Mouse (Mus musculus) myocyte (in vitro differentiated cells): ENCODE results near the gene 2210010C04Rik. TPM values are rescaled to one million over a fixed set of nuclear protein-coding genes. Genes with fewer than 3 reads are reported as not detected.

ENCODE experiments used
- H3K27me3 ChIP-seq: one replicate; pipeline ENCODE4 v1.6.1; 2011; ENCODE audit not compliant: control insufficient read depth, insufficient read depth, insufficient read length
- H3K36me3 ChIP-seq: one replicate; pipeline ENCODE4 v1.6.1; 2011; ENCODE audit not compliant: control insufficient read depth, insufficient read depth
- H3K4me2 ChIP-seq: one replicate; pipeline ENCODE4 v1.6.1; 2011; ENCODE audit warnings: low read depth, control low read depth
- H3K4me3 ChIP-seq: one replicate; pipeline ENCODE4 v1.5.1; 2011; ENCODE audit warnings: mild to moderate bottlenecking, control low read depth, moderate library complexity
- H3K79me2 ChIP-seq: one replicate; pipeline ENCODE4 v1.6.1; 2011; ENCODE audit not compliant: control insufficient read depth, insufficient read depth
- H3ac ChIP-seq: one replicate; pipeline ENCODE4 v1.6.1; 2011; ENCODE audit not compliant: control insufficient read depth, insufficient read length
- CEBPB ChIP-seq: IDR thresholded peaks from 2 replicates; pipeline ENCODE4 v1.6.1; 2011; ENCODE audit warnings: mild to moderate bottlenecking, moderate library complexity; ENCODE audit not compliant: poor library complexity, insufficient read depth, severe bottlenecking
- E2F4 ChIP-seq: IDR thresholded peaks from one replicate; pipeline ENCODE4 v1.6.1; 2011; ENCODE audit warnings: mild to moderate bottlenecking, control low read depth, moderate library complexity; ENCODE audit not compliant: insufficient read depth
- MAX ChIP-seq: IDR thresholded peaks from one replicate; pipeline ENCODE4 v1.6.1; 2011; ENCODE audit warnings: low read depth, mild to moderate bottlenecking, control low read depth
- MYOD1 ChIP-seq, 3 experiments: IDR thresholded peaks; one replicate each; pipeline ENCODE4 v1.6.1; 2011; ENCODE audit warnings: control low read depth in 2 of 3, low read depth in 2 of 3, mild to moderate bottlenecking in 2 of 3, moderate library complexity in 1 of 3; ENCODE audit not compliant: insufficient read length in 2 of 3, control insufficient read depth in 1 of 3
- MYOG ChIP-seq, 3 experiments: IDR thresholded peaks; one replicate each; pipeline ENCODE4 v1.6.1; 2011; ENCODE audit warnings: control low read depth in 2 of 3, low read depth in 2 of 3, mild to moderate bottlenecking in 2 of 3; ENCODE audit not compliant: insufficient read length in 2 of 3, control insufficient read depth in 1 of 3, insufficient read depth in 1 of 3
- POLR2A ChIP-seq: IDR thresholded peaks from one replicate; pipeline ENCODE4 v1.6.1; 2011; ENCODE audit warnings: low read depth, mild to moderate bottlenecking, control low read depth, moderate library complexity; ENCODE audit not compliant: insufficient read length
- POLR2AphosphoS2 ChIP-seq: IDR thresholded peaks from one replicate; pipeline ENCODE4 v1.6.1; 2011; ENCODE audit warnings: low read depth, control low read depth; ENCODE audit not compliant: insufficient read length
- REST ChIP-seq: IDR thresholded peaks from one replicate; pipeline ENCODE4 v1.6.1; 2011; ENCODE audit warnings: mild to moderate bottlenecking, control low read depth, moderate library complexity; ENCODE audit not compliant: insufficient read depth, insufficient read length
- SRF ChIP-seq: IDR thresholded peaks from one replicate; pipeline ENCODE4 v1.6.1; 2011; ENCODE audit warnings: low read depth; ENCODE audit not compliant: control insufficient read depth, insufficient read length
- TCF12 ChIP-seq: IDR thresholded peaks from one replicate; pipeline ENCODE4 v1.6.1; 2011; ENCODE audit warnings: mild to moderate bottlenecking, control low read depth; ENCODE audit not compliant: poor library complexity, insufficient read depth, severe bottlenecking
- TCF3 ChIP-seq: IDR thresholded peaks from one replicate; pipeline ENCODE4 v1.6.1; 2011; ENCODE audit warnings: low read depth, control low read depth; ENCODE audit not compliant: insufficient read length
- USF1 ChIP-seq: IDR thresholded peaks from one replicate; pipeline ENCODE4 v1.6.1; 2011; ENCODE audit warnings: low read depth, mild to moderate bottlenecking, control low read depth, moderate library complexity
- polyA plus RNA-seq: library from polyadenylated mRNA; unstranded; fragments of >200 nt; fragmentation: generic; extraction: Trizol; gene quantifications from one replicate; pipeline ENCODE4 v1.2.1, GENCODE M21; 2012; ENCODE audit warnings: missing spikeins

2210010C04Rik gene
- polyA plus RNA-seq, result 0.10 TPM

DNA sequence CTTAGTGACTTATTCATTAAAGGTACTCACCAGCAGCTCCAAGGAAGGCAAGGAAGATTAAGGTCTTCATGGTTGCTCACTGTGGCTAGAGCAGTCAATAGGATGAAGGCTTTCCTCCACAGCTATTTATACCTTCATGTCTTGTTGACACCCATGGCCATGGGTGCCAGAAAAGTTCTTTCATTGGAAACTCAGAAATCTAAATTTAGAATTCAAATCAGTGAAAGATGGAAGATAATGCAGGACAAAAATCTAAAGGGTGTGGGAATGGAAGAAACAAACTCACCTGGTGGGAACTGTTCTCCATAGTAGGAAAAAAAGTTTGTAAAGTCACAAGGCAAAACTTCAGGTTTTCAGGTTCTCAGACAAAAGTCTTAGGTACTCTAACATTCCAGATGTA, at the start of gene 2210010C04Rik:
Gene 2210010C04Rik, minus strand, starts transcription at position 101 of the 400 bp plus-strand sequence.
- TF ChIP-seq SRF (no peak), TCF3 (no peak), E2F4 (no peak), MYOG (IDR thresholded peaks at IDR 0.05; ENCODE audit: control insufficient read depth in 1 of 3, insufficient read depth in 1 of 3, insufficient read length in 2 of 3, low read depth in 2 of 3) (no peak), REST (no peak), MYOD1 (IDR thresholded peaks at IDR 0.05; ENCODE audit: control insufficient read depth in 1 of 3, insufficient read length in 2 of 3, low read depth in 2 of 3) (no peak), MAX (no peak), CEBPB (no peak), POLR2A (no peak), POLR2AphosphoS2 (no peak), TCF12 (no peak), USF1 (no peak)
- H3K4me3 ChIP-seq, result no peak within 1 kb of the TSS
- no peaks in the 10 kb centered on the region for H3K79me2 ChIP-seq
- H3K27me3 ChIP-seq, result no peaks in the 10 kb centered on the region
- H3K4me2 ChIP-seq, result no peak within 1 kb of the TSS
- no peaks in the 10 kb centered on the region for H3K36me3 ChIP-seq
- no peak within 1 kb of the TSS for H3ac ChIP-seq

DNA sequence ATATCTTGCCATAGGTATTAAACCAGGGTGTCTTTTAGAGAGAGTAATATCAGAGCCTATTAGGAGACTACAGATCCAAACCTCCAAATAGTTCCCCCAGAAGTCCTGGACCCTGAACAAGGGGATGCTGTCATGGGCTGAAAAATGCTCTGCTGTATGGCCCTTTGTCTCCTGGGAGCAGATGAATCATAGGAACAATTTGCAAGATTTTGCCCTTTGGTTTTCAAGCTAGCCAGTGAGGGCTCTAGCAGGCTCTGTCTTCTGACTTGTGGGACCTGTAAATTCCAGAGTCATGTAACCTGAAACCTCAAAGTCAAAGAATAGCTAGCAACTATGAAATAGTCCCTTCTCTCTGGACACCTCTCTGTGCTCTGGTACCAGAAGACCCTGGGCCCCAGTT, 44.8 kb upstream of the 2210010C04Rik start:
- Histone ChIP-seq H3ac (no peak overlapping the region), H3K36me3 (no peaks in the 10 kb centered on the region), H3K27me3 (no peaks in the 10 kb centered on the region), H3K4me2 (peak overlapping the region; percentile 57), H3K79me2 (no peaks in the 10 kb centered on the region), H3K4me3 (no peak overlapping the region)
- no peak for TF ChIP-seq CEBPB
- no peak for TF ChIP-seq MYOG (IDR thresholded peaks at IDR 0.05; ENCODE audit: control insufficient read depth in 1 of 3, insufficient read depth in 1 of 3, insufficient read length in 2 of 3, low read depth in 2 of 3)
- TF ChIP-seq POLR2A, result no peak
- no peak for TF ChIP-seq USF1
- TF ChIP-seq REST, result no peak
- TF ChIP-seq POLR2AphosphoS2, result no peak
- no peak for TF ChIP-seq TCF3
- no peak for TF ChIP-seq MYOD1 (IDR thresholded peaks at IDR 0.05; ENCODE audit: control insufficient read depth in 1 of 3, insufficient read length in 2 of 3, low read depth in 2 of 3)
- TF ChIP-seq MAX, result no peak
- TF ChIP-seq TCF12, result no peak
- no peak for TF ChIP-seq E2F4
- TF ChIP-seq SRF, result no peak

DNA sequence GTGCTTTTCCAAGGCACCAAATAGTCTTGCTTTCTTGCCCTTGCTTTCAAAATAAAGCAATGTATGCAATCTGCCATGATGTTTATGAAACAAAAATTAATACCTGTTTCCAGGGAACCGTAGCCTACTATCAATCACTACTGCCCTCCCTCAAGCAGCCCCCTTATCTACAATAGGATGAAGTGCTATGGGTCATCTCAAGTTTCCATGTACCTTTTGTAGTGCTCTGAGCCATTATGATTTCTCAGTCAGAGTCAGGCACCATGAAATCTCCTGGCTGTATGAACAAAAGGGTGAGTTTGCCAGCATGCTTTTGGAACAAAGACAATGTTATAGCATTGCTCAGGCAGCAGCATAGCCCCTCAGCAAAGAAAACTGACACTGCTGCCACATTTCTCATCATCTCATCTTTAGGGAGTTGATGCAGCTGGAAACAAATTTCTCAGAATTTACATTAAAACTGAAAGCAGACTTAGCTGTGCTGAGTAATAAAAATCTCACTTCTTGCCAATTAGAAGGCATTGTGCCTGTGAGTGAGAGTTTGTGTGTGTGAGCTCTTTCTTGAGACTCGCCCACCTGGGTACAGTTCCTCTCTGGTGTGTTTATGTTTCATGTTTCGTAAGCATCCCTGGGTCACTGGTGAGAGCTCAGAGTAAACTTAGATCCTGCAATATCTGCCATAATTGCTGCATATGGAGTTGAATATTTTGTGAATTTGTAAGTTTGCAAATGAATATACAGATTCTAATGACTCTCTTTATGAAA, 43.4 kb upstream of the 2210010C04Rik start:
- H3ac ChIP-seq, result no peak overlapping the region
- H3K4me3 ChIP-seq, result no peak overlapping the region
- TF ChIP-seq MYOD1 (IDR thresholded peaks at IDR 0.05; ENCODE audit: control insufficient read depth in 1 of 3, insufficient read length in 2 of 3, low read depth in 2 of 3), result no peak
- TF ChIP-seq SRF, result no peak
- no peak for TF ChIP-seq TCF3
- TF ChIP-seq E2F4, result no peak
- no peaks in the 10 kb centered on the region for H3K27me3 ChIP-seq
- no peak overlapping the region for H3K4me2 ChIP-seq
- H3K79me2 ChIP-seq, result no peaks in the 10 kb centered on the region
- H3K36me3 ChIP-seq, result no peaks in the 10 kb centered on the region

DNA sequence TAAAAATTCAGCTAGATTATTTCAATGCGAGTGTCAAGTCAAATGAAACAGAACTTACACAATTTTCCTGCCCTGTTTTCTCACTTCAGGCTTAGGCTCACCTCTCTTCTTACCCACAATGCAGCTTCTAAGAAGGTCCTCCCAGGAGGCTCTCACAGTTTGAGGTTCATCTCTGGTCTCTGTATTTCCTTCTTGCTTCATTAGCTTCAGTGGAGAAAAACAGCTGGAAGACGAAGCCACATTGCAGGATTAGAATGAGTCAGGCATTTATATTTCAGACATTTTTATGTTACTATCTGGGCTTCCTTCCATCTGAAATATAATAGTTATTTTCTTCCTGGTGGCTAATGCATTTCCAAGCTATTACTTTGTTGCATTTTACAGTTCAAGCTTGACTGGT, 40.4 kb upstream of the 2210010C04Rik start:
- H3K27me3 ChIP-seq, result no peaks in the 10 kb centered on the region
- H3K4me3 ChIP-seq, result no peak overlapping the region
- H3K36me3 ChIP-seq, result no peaks in the 10 kb centered on the region
- TF ChIP-seq CEBPB (0 out of 2 replicates have a peak, but pooled peaks have one; percentile 6), MYOD1 (IDR thresholded peaks at IDR 0.05; ENCODE audit: control insufficient read depth in 1 of 3, insufficient read length in 2 of 3, low read depth in 2 of 3) (no peak)
- H3ac ChIP-seq, result no peak overlapping the region
- H3K79me2 ChIP-seq, result no peaks in the 10 kb centered on the region
- peak overlapping the region; percentile 31 for H3K4me2 ChIP-seq

DNA sequence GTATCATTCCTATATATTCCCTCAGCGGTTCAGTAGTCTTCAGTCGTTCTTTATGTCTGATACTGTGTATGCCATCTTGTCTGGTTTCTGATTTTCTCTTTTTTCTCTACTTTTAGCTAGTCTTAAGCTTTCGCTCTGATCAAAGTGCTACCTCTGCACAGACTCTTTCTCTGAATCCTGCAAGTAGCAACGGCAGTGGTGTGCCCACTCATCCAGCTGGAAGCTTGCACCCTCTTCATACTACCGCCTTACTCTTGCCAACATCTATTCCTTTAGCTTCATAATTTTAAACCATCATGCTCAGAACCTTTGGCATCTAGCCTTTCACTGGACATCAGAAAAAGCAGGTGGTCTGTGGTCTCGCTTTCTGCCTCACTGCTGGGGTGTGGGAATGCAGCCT, 28.0 kb upstream of the 2210010C04Rik start:
- no peak overlapping the region for H3K4me2 ChIP-seq
- TF ChIP-seq CEBPB, result no peak
- TF ChIP-seq REST, result no peak
- TF ChIP-seq MAX, result no peak
- no peak for TF ChIP-seq POLR2AphosphoS2
- TF ChIP-seq E2F4, result no peak
- TF ChIP-seq USF1, result no peak
- no peak for TF ChIP-seq TCF12
- no peak for TF ChIP-seq MYOG (IDR thresholded peaks at IDR 0.05; ENCODE audit: control insufficient read depth in 1 of 3, insufficient read depth in 1 of 3, insufficient read length in 2 of 3, low read depth in 2 of 3)
- no peak for TF ChIP-seq SRF
- TF ChIP-seq TCF3, result no peak
- TF ChIP-seq MYOD1 (IDR thresholded peaks at IDR 0.05; ENCODE audit: control insufficient read depth in 1 of 3, insufficient read length in 2 of 3, low read depth in 2 of 3), result no peak
- no peak for TF ChIP-seq POLR2A
- no peak overlapping the region for H3K4me3 ChIP-seq
- H3K79me2 ChIP-seq, result no peaks in the 10 kb centered on the region
- no peaks in the 10 kb centered on the region for H3K27me3 ChIP-seq
- H3K36me3 ChIP-seq, result no peaks in the 10 kb centered on the region
- H3ac ChIP-seq, result no peak overlapping the region
